Mouse (Mus musculus) myocyte (in vitro differentiated cells): ENCODE measurements around the gene Cdkn2aip.

ENCODE experiments used
- CEBPB ChIP-seq: IDR thresholded peaks from 2 replicates; pipeline ENCODE4 v1.6.1; 2011; ENCODE audit warnings: mild to moderate bottlenecking, moderate library complexity; ENCODE audit not compliant: poor library complexity, insufficient read depth, severe bottlenecking
- MAX ChIP-seq: IDR thresholded peaks from one replicate; pipeline ENCODE4 v1.6.1; 2011; ENCODE audit warnings: low read depth, mild to moderate bottlenecking, control low read depth
- MYOG ChIP-seq, 3 experiments: IDR thresholded peaks; one replicate each; pipeline ENCODE4 v1.6.1; 2011; ENCODE audit warnings: control low read depth in 2 of 3, low read depth in 2 of 3, mild to moderate bottlenecking in 2 of 3; ENCODE audit not compliant: insufficient read length in 2 of 3, control insufficient read depth in 1 of 3, insufficient read depth in 1 of 3
- POLR2A ChIP-seq: IDR thresholded peaks from one replicate; pipeline ENCODE4 v1.6.1; 2011; ENCODE audit warnings: low read depth, mild to moderate bottlenecking, control low read depth, moderate library complexity; ENCODE audit not compliant: insufficient read length
- USF1 ChIP-seq: IDR thresholded peaks from one replicate; pipeline ENCODE4 v1.6.1; 2011; ENCODE audit warnings: low read depth, mild to moderate bottlenecking, control low read depth, moderate library complexity

DNA sequence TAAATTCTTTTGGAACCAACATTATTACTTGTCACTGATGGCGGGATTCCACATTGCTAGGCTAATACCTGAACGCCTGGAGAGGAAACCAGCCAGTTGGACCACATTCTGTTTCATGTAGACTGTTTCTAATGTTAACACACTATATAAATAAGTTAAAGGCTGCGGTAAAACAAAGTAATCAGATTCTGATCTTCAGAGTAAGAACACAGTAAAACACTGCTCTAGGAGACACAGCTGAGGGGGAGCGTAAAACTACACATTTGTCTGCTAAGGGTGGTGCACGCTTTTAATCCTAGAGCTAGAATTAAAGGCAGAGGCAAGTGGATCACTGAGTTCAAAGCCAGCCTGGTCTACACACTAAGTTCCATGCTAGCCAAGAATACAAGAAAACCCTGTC, 51.0 kb downstream of the Cdkn2aip start:
- TF ChIP-seq MYOG (IDR thresholded peaks at IDR 0.05; ENCODE audit: control insufficient read depth in 1 of 3, insufficient read depth in 1 of 3, insufficient read length in 2 of 3, low read depth in 2 of 3) = no peak
- no peak for TF ChIP-seq POLR2A
- TF ChIP-seq CEBPB = no peak
- no peak for TF ChIP-seq USF1
- TF ChIP-seq MAX = no peak
